Mouse (Mus musculus): Measurements from ENCODE around the gene Myocd. TPM values are rescaled to one million over a fixed set of nuclear protein-coding genes. Genes with fewer than 3 reads are reported as not detected.

Myocd gene
- polyA plus RNA-seq, 1 experiment: 0.13 TPM

GRCm38 (mm10) chr11:65213806-65214205, 56.0 kb downstream of the Myocd start:
- H3K4me3 ChIP-seq (ENCODE audit: insufficient read depth, poor library complexity, severe bottlenecking): no peak overlapping the region
- H3K27me3 ChIP-seq (ENCODE audit: control insufficient read depth, insufficient read depth, insufficient read length): no peaks in the 10 kb centered on the region
- H3ac ChIP-seq (ENCODE audit: control insufficient read depth, insufficient read length, low read depth): no peak overlapping the region
- TF ChIP-seq MYOD1 (IDR thresholded peaks at IDR 0.05; ENCODE audit: control insufficient read depth, insufficient read length, low read depth): no peak
- TF ChIP-seq USF1 (IDR thresholded peaks at IDR 0.05; ENCODE audit: low read depth): no peak
- TF ChIP-seq CTCF (IDR thresholded peaks at IDR 0.05; ENCODE audit: control insufficient read depth, insufficient read depth, insufficient read length): no peak
- no peak for TF ChIP-seq MYOG (IDR thresholded peaks at IDR 0.05; ENCODE audit: control insufficient read depth, extremely low read depth, insufficient read length)
- TF ChIP-seq MAX (IDR thresholded peaks at IDR 0.05): no peak
- no peak for TF ChIP-seq FOSL1 (IDR thresholded peaks at IDR 0.05; ENCODE audit: insufficient read depth, low read length, poor library complexity, severe bottlenecking)
- TF ChIP-seq CEBPB (IDR thresholded peaks at IDR 0.05; ENCODE audit: low read depth): no peak
- no peaks in the 10 kb centered on the region for H3K79me3 ChIP-seq (ENCODE audit: low read depth)
- H3K36me3 ChIP-seq (ENCODE audit: control insufficient read depth, insufficient read depth): no peaks in the 10 kb centered on the region
- H3K79me2 ChIP-seq (ENCODE audit: control insufficient read depth, insufficient read depth): no peaks in the 10 kb centered on the region

GRCm38 (mm10) chr11:65211701-65212100, 58.1 kb downstream of the Myocd start:
- no peaks in the 10 kb centered on the region for H3K79me2 ChIP-seq (ENCODE audit: control insufficient read depth, insufficient read depth)
- H3K4me3 ChIP-seq (ENCODE audit: insufficient read depth, poor library complexity, severe bottlenecking): no peak overlapping the region
- TF ChIP-seq CTCF (IDR thresholded peaks at IDR 0.05; ENCODE audit: control insufficient read depth, insufficient read depth, insufficient read length): no peak
- no peak for TF ChIP-seq MAX (IDR thresholded peaks at IDR 0.05)
- no peak for TF ChIP-seq USF1 (IDR thresholded peaks at IDR 0.05; ENCODE audit: low read depth)
- TF ChIP-seq MYOD1 (IDR thresholded peaks at IDR 0.05; ENCODE audit: control insufficient read depth, insufficient read length, low read depth): no peak
- TF ChIP-seq FOSL1 (IDR thresholded peaks at IDR 0.05; ENCODE audit: insufficient read depth, low read length, poor library complexity, severe bottlenecking): no peak
- TF ChIP-seq MYOG (IDR thresholded peaks at IDR 0.05; ENCODE audit: control insufficient read depth, extremely low read depth, insufficient read length): no peak
- TF ChIP-seq CEBPB (IDR thresholded peaks at IDR 0.05; ENCODE audit: low read depth): no peak
- no peaks in the 10 kb centered on the region for H3K79me3 ChIP-seq (ENCODE audit: low read depth)
- H3K36me3 ChIP-seq (ENCODE audit: control insufficient read depth, insufficient read depth): no peaks in the 10 kb centered on the region
- no peaks in the 10 kb centered on the region for H3K27me3 ChIP-seq (ENCODE audit: control insufficient read depth, insufficient read depth, insufficient read length)
- no peak overlapping the region for H3ac ChIP-seq (ENCODE audit: control insufficient read depth, insufficient read length, low read depth)

GRCm38 (mm10) chr11:65209441-65209840, 60.3 kb downstream of the Myocd start:
- Histone ChIP-seq H3K79me3 (ENCODE audit: low read depth) (no peaks in the 10 kb centered on the region), H3K79me2 (ENCODE audit: control insufficient read depth, insufficient read depth) (no peaks in the 10 kb centered on the region), H3K4me3 (ENCODE audit: insufficient read depth, poor library complexity, severe bottlenecking) (no peak overlapping the region), H3K27me3 (ENCODE audit: control insufficient read depth, insufficient read depth, insufficient read length) (no peaks in the 10 kb centered on the region), H3ac (ENCODE audit: control insufficient read depth, insufficient read length, low read depth) (no peak overlapping the region), H3K36me3 (ENCODE audit: control insufficient read depth, insufficient read depth) (no peaks in the 10 kb centered on the region)
- no peak for TF ChIP-seq MAX (IDR thresholded peaks at IDR 0.05)
- peak; percentile 38 for TF ChIP-seq FOSL1 (IDR thresholded peaks at IDR 0.05; ENCODE audit: insufficient read depth, low read length, poor library complexity, severe bottlenecking)

GRCm38 (mm10) chr11:65205306-65205705, 64.5 kb downstream of the Myocd start:
- TF ChIP-seq FOSL1 (IDR thresholded peaks at IDR 0.05; ENCODE audit: insufficient read depth, low read length, poor library complexity, severe bottlenecking) (no peak), CTCF (IDR thresholded peaks at IDR 0.05; ENCODE audit: control insufficient read depth, insufficient read depth, insufficient read length) (no peak), USF1 (IDR thresholded peaks at IDR 0.05; ENCODE audit: low read depth) (no peak), MYOD1 (IDR thresholded peaks at IDR 0.05; ENCODE audit: control insufficient read depth, insufficient read length, low read depth) (no peak), MYOG (IDR thresholded peaks at IDR 0.05; ENCODE audit: control insufficient read depth, extremely low read depth, insufficient read length) (no peak), MAX (IDR thresholded peaks at IDR 0.05) (no peak), CEBPB (IDR thresholded peaks at IDR 0.05; ENCODE audit: low read depth) (no peak)
- Histone ChIP-seq H3K79me3 (ENCODE audit: low read depth) (no peaks in the 10 kb centered on the region), H3K36me3 (ENCODE audit: control insufficient read depth, insufficient read depth) (no peaks in the 10 kb centered on the region), H3K4me3 (ENCODE audit: insufficient read depth, poor library complexity, severe bottlenecking) (no peak overlapping the region), H3K27me3 (ENCODE audit: control insufficient read depth, insufficient read depth, insufficient read length) (no peaks in the 10 kb centered on the region), H3ac (ENCODE audit: control insufficient read depth, insufficient read length, low read depth) (no peak overlapping the region), H3K79me2 (ENCODE audit: control insufficient read depth, insufficient read depth) (no peaks in the 10 kb centered on the region)

GRCm38 (mm10) chr11:65204651-65205050, 65.1 kb downstream of the Myocd start:
- Histone ChIP-seq H3ac (ENCODE audit: control insufficient read depth, insufficient read length, low read depth) (no peak overlapping the region), H3K36me3 (ENCODE audit: control insufficient read depth, insufficient read depth) (no peaks in the 10 kb centered on the region), H3K79me2 (ENCODE audit: control insufficient read depth, insufficient read depth) (no peaks in the 10 kb centered on the region), H3K4me3 (ENCODE audit: insufficient read depth, poor library complexity, severe bottlenecking) (no peak overlapping the region), H3K79me3 (ENCODE audit: low read depth) (no peaks in the 10 kb centered on the region), H3K27me3 (ENCODE audit: control insufficient read depth, insufficient read depth, insufficient read length) (no peaks in the 10 kb centered on the region)
- no peak for TF ChIP-seq USF1 (IDR thresholded peaks at IDR 0.05; ENCODE audit: low read depth)
- no peak for TF ChIP-seq CTCF (IDR thresholded peaks at IDR 0.05; ENCODE audit: control insufficient read depth, insufficient read depth, insufficient read length)
- no peak for TF ChIP-seq MAX (IDR thresholded peaks at IDR 0.05)
- TF ChIP-seq CEBPB (IDR thresholded peaks at IDR 0.05; ENCODE audit: low read depth): no peak
- no peak for TF ChIP-seq MYOG (IDR thresholded peaks at IDR 0.05; ENCODE audit: control insufficient read depth, extremely low read depth, insufficient read length)

GRCm38 (mm10) chr11:65203020-65203419, 66.8 kb downstream of the Myocd start:
- Histone ChIP-seq H3K79me2 (ENCODE audit: control insufficient read depth, insufficient read depth) (no peaks in the 10 kb centered on the region), H3K4me3 (ENCODE audit: insufficient read depth, poor library complexity, severe bottlenecking) (no peak overlapping the region), H3K36me3 (ENCODE audit: control insufficient read depth, insufficient read depth) (no peaks in the 10 kb centered on the region), H3K27me3 (ENCODE audit: control insufficient read depth, insufficient read depth, insufficient read length) (no peaks in the 10 kb centered on the region), H3ac (ENCODE audit: control insufficient read depth, insufficient read length, low read depth) (no peak overlapping the region), H3K79me3 (ENCODE audit: low read depth) (no peaks in the 10 kb centered on the region)
- TF ChIP-seq FOSL1 (IDR thresholded peaks at IDR 0.05; ENCODE audit: insufficient read depth, low read length, poor library complexity, severe bottlenecking) (no peak), CEBPB (IDR thresholded peaks at IDR 0.05; ENCODE audit: low read depth) (no peak), MYOG (IDR thresholded peaks at IDR 0.05; ENCODE audit: control insufficient read depth, extremely low read depth, insufficient read length) (no peak)
